Mouse (Mus musculus): ENCODE results near the gene Sigmar1.
"Not testable (repeated sequence)": the region's sequence is repeated elsewhere in the genome, so short reads cannot be mapped to it uniquely, and the experiment has no call there.

Gene Sigmar1

DNA sequence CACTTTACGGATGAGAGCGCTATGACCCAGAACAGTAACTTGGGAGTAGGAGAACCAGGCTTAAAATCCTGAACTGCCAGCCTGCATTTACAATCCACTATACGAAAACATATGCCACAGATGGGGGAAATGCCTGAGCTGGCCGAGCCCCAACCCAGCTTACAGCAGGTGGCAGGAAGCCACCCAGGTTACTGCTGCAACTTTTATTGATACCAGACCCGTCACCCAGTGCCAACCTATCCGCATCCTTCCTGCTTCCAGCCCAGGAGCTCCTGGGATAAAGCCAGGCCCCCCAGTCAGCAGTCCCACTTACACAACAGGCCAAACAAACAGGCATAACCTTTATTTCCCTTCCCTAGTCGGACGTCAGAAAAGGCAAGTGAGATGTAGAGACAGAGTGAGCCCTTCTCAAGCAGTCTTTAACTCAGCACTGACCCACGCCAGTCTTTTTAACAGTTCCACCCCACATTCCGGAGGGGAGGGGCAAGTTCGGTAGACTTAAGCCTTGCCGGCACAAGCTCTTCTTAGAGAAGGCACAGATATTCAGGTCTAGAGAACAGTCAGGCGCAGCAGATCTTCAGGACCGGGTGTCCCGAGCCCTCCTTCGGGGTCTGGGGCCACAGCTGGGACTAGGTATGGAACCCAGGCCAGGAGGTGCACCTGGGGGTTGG, 44.1 kb downstream of the Sigmar1 start:
- DNase-seq (ENCODE audit: low read depth in 1 of 2, low spot score in 2 of 2), result no peak

- no peak for DNase-seq (ENCODE audit: low read depth in 1 of 2, low spot score in 2 of 2)
These were observed 45.7 kb downstream of the Sigmar1 start for GRCm38 (mm10) chr4:41710229-41710628.

DNA sequence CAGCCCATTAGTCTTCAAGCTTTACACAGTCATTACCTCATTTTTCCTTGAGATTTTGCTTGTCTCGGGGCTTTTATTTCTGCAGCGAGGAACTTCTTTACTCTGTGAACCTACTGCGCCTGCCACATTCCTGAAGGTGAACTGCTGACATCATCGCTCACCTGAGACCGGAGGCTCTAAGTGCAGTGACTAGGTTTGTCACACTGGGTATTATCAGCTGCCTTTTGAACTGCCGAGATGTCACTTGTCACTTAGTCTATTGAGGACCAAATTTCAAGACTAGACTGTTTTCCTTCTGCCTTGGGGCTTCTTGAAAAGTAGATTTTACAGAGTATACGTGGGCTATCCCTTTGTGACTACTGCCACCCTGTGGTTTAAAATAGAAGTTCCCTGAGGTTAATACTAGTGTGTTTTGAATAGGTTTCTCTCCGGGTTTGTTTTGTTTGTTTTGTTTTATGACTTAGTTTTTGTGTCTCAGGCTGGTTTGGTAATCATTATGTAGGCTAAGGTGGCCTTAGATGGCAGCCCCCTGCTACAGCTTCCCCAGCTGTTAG, 47.7 kb downstream of the Sigmar1 start:
- DNase-seq (ENCODE audit: low read depth in 1 of 2, low spot score in 2 of 2), result no peak

- DNase-seq (ENCODE audit: low read depth in 1 of 2, low spot score in 2 of 2), result no peak
These were observed 48.9 kb downstream of the Sigmar1 start for GRCm38 (mm10) chr4:41707011-41707535.

GRCm38 (mm10) chr4:41705922-41706754, 49.8 kb downstream of the Sigmar1 start:
- DNase-seq (ENCODE audit: low read depth in 1 of 2, low spot score in 2 of 2), result no peak

DNA sequence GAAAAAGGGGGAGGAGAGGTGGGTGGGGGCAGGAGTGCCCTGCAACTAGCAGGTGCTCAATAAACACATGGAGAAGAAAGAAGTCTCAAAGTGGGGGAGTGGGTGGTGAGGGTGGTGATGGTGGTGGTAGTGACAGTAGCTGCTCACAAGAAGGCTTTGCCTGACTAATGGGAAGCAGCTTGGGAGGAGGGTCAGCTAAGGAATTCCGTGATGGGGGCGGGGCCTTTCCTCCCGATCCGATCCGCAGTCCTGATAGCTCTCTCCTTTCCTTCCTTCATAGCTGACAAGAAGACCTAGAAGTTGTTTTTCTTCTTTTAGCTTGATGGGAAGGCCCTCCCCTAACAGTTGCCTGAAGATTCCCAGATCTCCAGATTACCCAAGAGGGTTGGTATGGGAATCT, 51.3 kb downstream of the Sigmar1 start:
- no peak for DNase-seq (ENCODE audit: low read depth in 1 of 2, low spot score in 2 of 2)

GRCm38 (mm10) chr4:41702226-41702625, 53.7 kb downstream of the Sigmar1 start:
- DNase-seq (ENCODE audit: low read depth in 1 of 2, low spot score in 2 of 2), result not testable (repeated sequence)

DNA sequence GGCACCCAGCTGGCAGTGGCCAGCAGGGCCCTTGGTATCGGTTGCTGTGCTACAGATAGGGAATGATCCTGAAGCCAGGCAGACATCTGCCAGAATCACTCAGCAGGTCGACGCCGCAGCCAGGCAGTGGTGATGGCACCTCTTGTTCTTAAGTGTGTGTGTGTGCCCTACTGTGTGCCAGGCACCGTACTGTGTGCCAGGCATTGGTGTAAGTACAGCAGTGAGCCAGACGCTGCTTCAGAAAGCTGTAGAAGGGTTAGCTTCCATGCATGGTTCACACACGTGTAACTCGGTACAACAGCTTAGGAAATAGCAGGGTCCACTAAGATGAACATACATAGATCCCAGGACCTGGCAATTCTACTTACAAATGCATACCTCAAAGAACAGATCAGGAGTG, 55.7 kb downstream of the Sigmar1 start:
- DNase-seq (ENCODE audit: low read depth in 1 of 2, low spot score in 2 of 2), result not testable (repeated sequence)

- not testable (repeated sequence) for DNase-seq (ENCODE audit: low read depth in 1 of 2, low spot score in 2 of 2)
These were observed 56.2 kb downstream of the Sigmar1 start, which contains the start of gene Il11ra1 for GRCm38 (mm10) chr4:41699783-41700182. Il11ra1 (plus strand) TSS chr4:41699989.

DNA sequence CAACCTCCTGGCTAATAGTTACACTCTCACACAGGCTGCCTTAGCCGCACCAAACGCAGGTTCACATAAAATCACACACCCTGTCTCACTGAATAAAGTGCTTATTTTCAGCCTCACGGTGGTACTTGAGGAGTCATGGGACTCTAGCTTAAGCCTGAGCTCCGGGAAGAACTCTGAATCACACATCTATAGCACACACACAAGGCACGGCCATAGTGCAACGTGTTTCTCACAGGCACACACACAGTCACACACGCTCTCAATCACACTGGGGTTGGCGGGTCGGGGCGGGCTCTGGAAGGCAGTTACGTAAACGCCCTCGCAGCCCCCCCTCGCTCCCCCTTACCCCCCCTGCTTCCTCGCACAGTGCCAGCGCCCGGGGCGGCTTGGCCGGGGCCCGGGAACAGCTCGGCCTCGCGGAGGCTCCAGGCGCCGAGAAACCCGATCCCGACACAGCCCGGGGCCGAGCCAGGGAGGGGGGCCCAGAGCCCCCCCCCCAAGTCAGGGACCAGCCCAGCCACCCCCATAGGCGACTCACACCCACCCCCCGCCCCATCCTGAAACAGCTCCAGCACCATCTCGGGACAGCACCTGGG, 57.4 kb downstream of the Sigmar1 start:
- not testable (repeated sequence) for DNase-seq (ENCODE audit: low read depth in 1 of 2, low spot score in 2 of 2)

DNA sequence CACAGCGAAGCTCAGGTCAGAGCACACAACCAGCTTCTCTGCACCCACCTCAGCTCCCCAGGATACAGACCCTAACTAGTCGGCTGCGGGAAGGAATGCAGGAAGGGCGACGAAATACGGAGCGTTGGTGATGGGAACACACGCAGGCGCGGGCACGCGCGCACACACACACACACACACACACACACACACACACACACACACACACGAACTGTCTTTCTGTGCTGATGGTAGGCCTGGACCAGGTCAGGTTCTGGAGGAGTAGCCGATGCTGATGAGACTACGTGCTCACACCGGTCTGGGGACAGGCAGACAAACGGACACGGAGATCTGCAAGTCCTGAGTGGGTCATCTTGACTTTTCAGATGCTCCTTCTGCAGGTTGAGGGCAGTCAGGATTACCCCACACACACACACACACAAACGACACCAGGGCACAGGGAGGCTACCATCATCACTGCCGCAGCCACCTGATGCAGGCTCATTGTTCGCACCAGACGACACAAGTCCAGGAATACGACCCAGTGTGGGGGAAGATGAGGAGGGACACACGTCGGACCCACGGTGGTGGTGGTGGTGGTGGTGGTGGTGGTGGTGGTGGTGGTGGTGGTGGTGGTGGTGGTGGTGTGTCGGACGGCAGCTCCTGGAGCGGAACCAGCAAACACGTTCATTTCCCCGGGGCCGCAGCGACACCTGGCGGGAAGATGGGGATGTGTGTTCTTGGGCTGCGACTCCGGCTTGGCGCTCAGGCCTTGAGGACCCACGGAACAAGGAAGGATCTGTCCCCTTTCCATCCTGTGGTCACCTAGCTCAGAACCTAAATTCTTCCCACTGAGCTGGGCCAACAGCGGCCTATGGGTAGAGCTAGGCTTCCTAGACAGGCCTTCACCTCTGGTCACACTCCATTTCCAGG, 58.8 kb downstream of the Sigmar1 start, which contains the start of gene Cntfr:
TSS of gene Cntfr (minus strand) at position 160 of the 912 bp plus-strand sequence.
- peak; percentile 19 to 70 for DNase-seq (ENCODE audit: low read depth in 1 of 2, low spot score in 2 of 2)

- DNase-seq (ENCODE audit: low read depth in 1 of 2, low spot score in 2 of 2), result not testable (repeated sequence)
These were observed 59.5 kb downstream of the Sigmar1 start for GRCm38 (mm10) chr4:41696452-41696851.

DNA sequence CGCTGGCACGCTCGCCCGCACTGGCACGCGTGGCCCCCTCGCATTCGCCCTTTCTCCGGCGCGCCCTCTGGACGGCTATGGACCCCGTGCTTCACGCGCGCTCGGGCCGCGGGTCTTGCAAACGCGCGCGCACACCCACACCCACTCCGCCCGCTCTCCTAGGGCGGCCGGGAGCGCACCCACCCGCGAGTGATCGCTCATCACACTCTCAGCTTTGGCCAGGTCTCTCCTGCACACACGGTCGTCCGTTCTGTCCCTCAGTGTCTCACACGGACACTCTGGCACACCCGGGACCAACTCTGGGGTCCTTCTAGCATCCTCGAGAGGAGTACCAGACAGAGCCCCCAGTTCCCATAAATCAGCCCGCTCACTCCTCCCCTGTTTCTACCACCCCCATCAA, 60.2 kb downstream of the Sigmar1 start:
- not testable (repeated sequence) for DNase-seq (ENCODE audit: low read depth in 1 of 2, low spot score in 2 of 2)

DNA sequence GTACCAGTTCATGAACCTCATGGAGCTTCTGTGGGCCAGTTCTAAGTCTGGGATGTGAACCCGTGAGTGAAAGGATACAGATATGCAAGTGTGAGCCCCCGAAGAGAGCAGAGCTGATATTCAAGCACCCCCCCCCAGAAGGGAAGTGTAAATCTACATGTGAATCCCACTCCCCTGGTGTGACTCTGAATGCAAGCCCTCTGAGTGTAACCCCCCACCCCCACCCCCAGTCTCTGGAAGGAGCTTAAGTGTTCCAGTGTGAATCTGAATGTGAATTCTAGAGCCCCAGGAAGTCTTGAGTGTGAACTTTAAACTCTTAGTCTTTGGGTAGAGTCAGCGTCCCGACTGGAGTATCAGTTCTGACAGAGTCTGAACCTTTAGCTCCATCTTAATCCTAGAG, 62.4 kb downstream of the Sigmar1 start:
- not testable (repeated sequence) for DNase-seq (ENCODE audit: low read depth in 1 of 2, low spot score in 2 of 2)

- DNase-seq (ENCODE audit: low read depth in 1 of 2, low spot score in 2 of 2), result not testable (repeated sequence)
These were observed 65.9 kb downstream of the Sigmar1 start for GRCm38 (mm10) chr4:41690014-41690413.

- DNase-seq (ENCODE audit: low read depth in 1 of 2, low spot score in 2 of 2), result not testable (repeated sequence)
These were observed 67.4 kb downstream of the Sigmar1 start for GRCm38 (mm10) chr4:41688562-41688961.

Data from monocyte, adult 2 months (primary cell).